Mouse (Mus musculus): ENCODE data around the gene Fam78b. TPM values are rescaled to one million over a fixed set of nuclear protein-coding genes. Genes with fewer than 3 reads are reported as not detected.

Fam78b gene
- polyA plus RNA-seq, 1 experiment from 2014 or later = 1.7 TPM

GRCm38 (mm10) chr1:167125870-167126269 is 124.7 kb downstream of the Fam78b start:
- WGBS (ENCODE audit: missing documents) = 74% methylated on average over 3 of the region's 3 CpGs
- Histone ChIP-seq H3K4me3 (ENCODE audit: inconsistent target) (no peak overlapping the region), H3K27ac (no peak overlapping the region), H3K79me2 (ENCODE audit: inconsistent target) (no peaks in the 10 kb centered on the region), H3K36me3 (ENCODE audit: inconsistent target) (no peaks in the 10 kb centered on the region)

GRCm38 (mm10) chr1:167126292-167126691 is 125.1 kb downstream of the Fam78b start:
- Histone ChIP-seq H3K36me3 (ENCODE audit: inconsistent target) (no peaks in the 10 kb centered on the region), H3K27ac (no peak overlapping the region), H3K79me2 (ENCODE audit: inconsistent target) (no peaks in the 10 kb centered on the region), H3K4me3 (ENCODE audit: inconsistent target) (no peak overlapping the region)
- WGBS (ENCODE audit: missing documents) = 66% methylated on average over 4 of the region's 4 CpGs

GRCm38 (mm10) chr1:167135748-167136147 is 134.5 kb downstream of the Fam78b start:
- H3K4me3 ChIP-seq (ENCODE audit: inconsistent target) = no peak overlapping the region
- no peaks in the 10 kb centered on the region for H3K79me2 ChIP-seq (ENCODE audit: inconsistent target)
- WGBS (ENCODE audit: missing documents) = 90% methylated on average over 5 of the region's 5 CpGs
- H3K36me3 ChIP-seq (ENCODE audit: inconsistent target) = no peaks in the 10 kb centered on the region
- H3K27ac ChIP-seq = no peak overlapping the region

Data from macrophage (primary cell).